Mouse (Mus musculus): ENCODE data around the gene Srpk2. TPM values are rescaled to one million over a fixed set of nuclear protein-coding genes. Genes with fewer than 3 reads are reported as not detected.

Gene Srpk2
- total and polyA plus RNA-seq, 3 experiments, result 20.6 to 31.1 (median 23.3) TPM

DNA sequence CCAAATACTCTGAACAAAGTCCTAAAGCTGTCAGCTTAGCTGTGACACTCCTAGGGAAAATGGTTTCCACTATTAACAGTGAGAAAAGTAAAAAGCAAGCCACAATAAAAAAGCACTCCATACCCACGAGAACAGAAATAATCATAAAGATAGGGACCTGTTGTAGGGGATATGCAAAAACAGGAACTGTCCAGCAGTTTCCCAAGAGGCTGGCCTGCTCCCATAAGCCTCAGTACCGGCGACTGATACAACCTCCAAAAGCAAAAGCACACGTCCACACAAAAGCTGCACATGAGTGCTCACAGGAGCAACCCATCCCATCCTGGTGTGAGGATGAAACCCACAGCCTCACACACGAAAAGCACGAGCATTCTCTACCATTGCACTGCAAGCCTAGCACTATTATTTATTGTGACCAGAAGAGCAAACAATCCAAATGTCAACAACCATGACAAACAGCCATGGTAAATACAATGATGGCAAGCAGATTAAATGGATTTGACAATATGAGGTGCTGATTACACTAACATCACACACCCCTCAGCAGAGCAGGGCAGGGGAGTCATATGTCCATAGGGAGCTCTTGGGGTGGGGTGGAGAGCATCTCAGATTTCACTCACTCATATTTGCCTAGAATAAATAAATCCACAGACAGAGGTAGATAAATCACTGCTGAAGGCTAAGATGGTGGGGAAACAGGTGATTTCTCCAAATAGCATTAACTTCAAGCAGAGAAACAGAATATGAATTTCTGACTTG, 107.9 kb downstream of the Srpk2 start:
- dilution Hi-C loops (cut with MboI; ENCODE audit: extremely low pct_ligation_motif_present, extremely low pct_unique_long_range_greater_than_20kb, low sequenced_read_pairs) (no loop called here), in situ Hi-C loops (cut with MboI; ENCODE audit: low pct_ligation_motif_present, low pct_unique_long_range_greater_than_20kb, low sequenced_read_pairs) (no loop called here)
- peaks cover 0 to 17% of the 10 kb centered on the region in 2 experiments; a peak in 2 of 4 replicates for H3K4me1 ChIP-seq (ENCODE audit: control insufficient read depth in 1 of 2, insufficient read depth in 2 of 2)
- H3K27me3 ChIP-seq (replicated peaks), result no peaks in the 10 kb centered on the region
- peaks cover 12% of the 10 kb centered on the region for H3K9me3 ChIP-seq (replicated peaks; ENCODE audit: low read length)
- peaks cover 0 to 48% of the 10 kb centered on the region in 2 experiments for H3K36me3 ChIP-seq (replicated peaks in 1 of 2; ENCODE audit: control insufficient read depth in 1 of 2, insufficient read depth in 1 of 2, low read length in 1 of 2)
- peaks cover 2% of the 10 kb centered on the region; the same call in 1 of the 2 replicates for H3K79me2 ChIP-seq (replicated peaks; ENCODE audit: control insufficient read depth, extremely low read depth, insufficient read depth, poor library complexity, severe bottlenecking)
- no peak overlapping the region for H3K27ac ChIP-seq (ENCODE audit: insufficient read depth, low read depth)
- H3K4me3 ChIP-seq (replicated peaks in 1 of 3; ENCODE audit: low read depth in 2 of 3, low read length in 2 of 3, poor library complexity in 1 of 3), result no peak overlapping the region
- TF ChIP-seq POLR2A (IDR thresholded peaks at IDR 0.05; ENCODE audit: low read depth, low read length), result no peak
- no peak for DNase-seq (ENCODE audit: extremely low read depth)
- no peak overlapping the region for H3K9ac ChIP-seq (ENCODE audit: insufficient read depth, low read depth)
- H3K4me2 ChIP-seq (ENCODE audit: insufficient read depth, low read depth, poor library complexity, severe bottlenecking), result no peak overlapping the region

DNA sequence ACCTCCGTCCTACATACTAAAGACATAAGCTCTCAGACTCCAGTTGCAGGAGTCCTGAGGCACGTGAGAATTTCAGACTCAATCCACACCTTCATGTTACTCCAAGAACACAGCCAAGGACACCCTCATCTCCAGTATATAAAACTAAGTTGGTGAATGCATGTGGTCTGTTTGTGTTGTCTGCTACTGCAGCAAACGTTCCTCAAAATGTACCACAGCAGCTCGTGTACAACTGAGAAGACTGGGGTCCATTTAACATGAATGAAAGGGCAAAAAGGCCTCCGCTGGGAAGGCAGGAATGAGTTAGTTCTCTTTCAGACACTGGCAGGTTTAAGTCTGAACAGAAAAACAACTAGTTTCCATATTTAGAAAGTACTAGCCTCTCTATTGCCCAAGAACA, 110.5 kb downstream of the Srpk2 start:
- no peak overlapping the region for H3K27ac ChIP-seq (ENCODE audit: insufficient read depth, low read depth)
- H3K36me3 ChIP-seq (replicated peaks in 1 of 2; ENCODE audit: control insufficient read depth in 1 of 2, insufficient read depth in 1 of 2, low read length in 1 of 2), result peaks cover 2 to 40% of the 10 kb centered on the region in 2 experiments
- DNase-seq (ENCODE audit: extremely low read depth), result no peak
- H3K4me3 ChIP-seq (replicated peaks in 1 of 3; ENCODE audit: low read depth in 2 of 3, low read length in 2 of 3, poor library complexity in 1 of 3), result no peak overlapping the region
- TF ChIP-seq ETS1 (conservative IDR thresholded peaks at IDR 0.05; ENCODE audit: low read depth, low read length) (no peak), UBTF (IDR thresholded peaks at IDR 0.05; ENCODE audit: low read depth, low read length) (no peak), USF1 (IDR thresholded peaks at IDR 0.05; ENCODE audit: low read depth, low read length) (no peak), MAFK (IDR thresholded peaks at IDR 0.05; ENCODE audit: insufficient replicate concordance, low read length) (no peak), SMC3 (IDR thresholded peaks at IDR 0.05; ENCODE audit: low read depth, low read length) (no peak), CHD1 (IDR thresholded peaks at IDR 0.05; ENCODE audit: low read depth, low read length) (no peak), ZC3H11A (IDR thresholded peaks at IDR 0.05; ENCODE audit: low read depth, low read length) (no peak), POLR2AphosphoS2 (IDR thresholded peaks at IDR 0.05; ENCODE audit: low read depth, low read length) (no peak), TBP (conservative IDR thresholded peaks at IDR 0.05; ENCODE audit: low read depth, low read length) (no peak), BHLHE40 (IDR thresholded peaks at IDR 0.05; ENCODE audit: low read depth, low read length) (no peak), MXI1 (IDR thresholded peaks at IDR 0.05; ENCODE audit: low read depth, low read length) (no peak), ZNF384 (IDR thresholded peaks at IDR 0.05; ENCODE audit: low read depth, low read length) (no peak), CHD2 (IDR thresholded peaks at IDR 0.05; ENCODE audit: low read length) (no peak), RAD21 (IDR thresholded peaks at IDR 0.05; ENCODE audit: low read depth, low read length) (no peak), IRF4 (IDR thresholded peaks at IDR 0.05; ENCODE audit: low read depth, low read length) (no peak)
- no peak overlapping the region for H3K9ac ChIP-seq (ENCODE audit: insufficient read depth, low read depth)
- H3K4me1 ChIP-seq (ENCODE audit: control insufficient read depth in 1 of 2, insufficient read depth in 2 of 2), result peaks cover 0 to 17% of the 10 kb centered on the region in 2 experiments; a peak in 2 of 4 replicates
- peaks cover 12% of the 10 kb centered on the region for H3K9me3 ChIP-seq (replicated peaks; ENCODE audit: low read length)
- in situ Hi-C loops (cut with MboI; ENCODE audit: low pct_ligation_motif_present, low pct_unique_long_range_greater_than_20kb, low sequenced_read_pairs), result no loop called here
- no peaks in the 10 kb centered on the region for H3K27me3 ChIP-seq (replicated peaks)
- no peaks in the 10 kb centered on the region; the same call in 1 of the 2 replicates for H3K79me2 ChIP-seq (replicated peaks; ENCODE audit: control insufficient read depth, extremely low read depth, insufficient read depth, poor library complexity, severe bottlenecking)
- dilution Hi-C loops (cut with MboI; ENCODE audit: extremely low pct_ligation_motif_present, extremely low pct_unique_long_range_greater_than_20kb, low sequenced_read_pairs), result no loop called here
- no peak overlapping the region for H3K4me2 ChIP-seq (ENCODE audit: insufficient read depth, low read depth, poor library complexity, severe bottlenecking)
